Comparison of ENCODE assay signal across 13 mouse cellular contexts in the genomic region with DNA sequence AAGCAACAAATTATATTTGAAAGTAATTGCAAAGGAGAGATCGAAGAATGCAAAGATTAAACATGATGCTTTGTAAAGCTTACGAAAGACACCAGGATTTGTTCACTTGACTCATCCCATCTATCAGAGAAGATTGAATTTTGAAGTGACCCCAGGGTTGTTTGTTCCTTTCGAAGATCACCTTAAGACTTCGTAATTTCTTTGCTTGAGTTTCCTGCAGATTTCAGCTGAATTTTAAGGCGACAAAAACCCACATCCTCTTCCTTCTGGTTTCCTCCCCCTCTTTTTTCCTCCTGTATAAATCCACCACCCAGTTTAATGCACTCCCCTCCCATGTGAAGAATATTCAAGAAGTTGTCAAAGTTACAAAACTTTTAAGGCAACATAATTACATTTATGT.
DNase-seq lines count a peak whose midpoint lies in the region; ATAC-seq lines count a peak whose summit lies in the region.
"Had no signal": no experiment of that assay in that cellular context is flagged by ENCODE, and none has a peak within 500 bp of the region (broad histone marks: within the 10 kb centered on the region; RNA-seq: fewer than 3 reads in every experiment).

No protein-coding gene starts in this region.

- peak; percentile 16 for DNase-seq in thymus, postnatal 14 days
- DNase-seq in thymus, postnatal 36 days: no peak
- DNase-seq in CD8-positive naive resting alpha-beta T cell, adult 2 months (ENCODE audit: low read depth in 2 of 2, low spot score in 2 of 2): peak; percentile 11 to 19
- DNase-seq in adrenal gland, postnatal 25 days: no peak
- DNase-seq in kidney, postnatal 36 days: no peak
- DNase-seq: adrenal gland, postnatal 36 days; cerebellum, adult 2 months; cerebellum, postnatal 10 days; gastrocnemius, postnatal 36 days; heart, adult 11 months; heart, postnatal 36 days had no signal

- peak; percentile 88 for ATAC-seq in inflammation-experienced regulatory T-cells, adult 6 months
- ATAC-seq: forebrain, embryonic 14.5 days had no signal

Comparison
In these comparisons a context has a peak if more than half of its experiments do, and no peak if none do; other contexts are left out.
1. DNase-seq: peak in thymus, postnatal 14 days (single experiment) and CD8-positive naive resting alpha-beta T cell, adult 2 months (2 of 2); none in thymus, postnatal 36 days (0 of 2), adrenal gland, postnatal 25 days (single experiment) and kidney, postnatal 36 days (0 of 2).